Mouse (Mus musculus) intestine, embryonic 15.5 days (tissue): Measurements from ENCODE around the gene Actr5. TPM values are rescaled to one million over a fixed set of nuclear protein-coding genes. Genes with fewer than 3 reads are reported as not detected.

Experiments used
- ATAC-seq: fragments of 200-750 bp; cut with Nextera tagmentation; 2 replicates; pipeline ENCODE4 v1.8.0; 2017; ENCODE audit warnings: moderate TSS enrichment, moderate library complexity
- H3K27ac ChIP-seq: fragments of 300-500 bp; sonication (generic); 2 replicates; pipeline ENCODE4 v1.5.1; 2015; ENCODE audit warnings: mild to moderate bottlenecking, inconsistent platforms
- H3K27me3 ChIP-seq: fragments of 300-500 bp; sonication (generic); replicated peaks from 2 replicates; pipeline ENCODE4 v1.6.1; 2015; ENCODE audit warnings: inconsistent platforms
- H3K36me3 ChIP-seq: fragments of 300-500 bp; sonication (generic); 2 replicates; pipeline ENCODE4 v1.6.1; 2015; ENCODE audit warnings: inconsistent platforms
- H3K4me1 ChIP-seq: fragments of 300-500 bp; sonication (generic); replicated peaks from 2 replicates; pipeline ENCODE4 v1.6.1; 2015; ENCODE audit warnings: inconsistent platforms
- H3K4me2 ChIP-seq: fragments of 300-500 bp; sonication (generic); replicated peaks from 2 replicates; pipeline ENCODE4 v1.6.1; 2015; ENCODE audit warnings: mild to moderate bottlenecking, inconsistent platforms
- H3K4me3 ChIP-seq: fragments of 300-500 bp; sonication (generic); replicated peaks from 2 replicates; pipeline ENCODE4 v1.5.1; 2015; ENCODE audit warnings: inconsistent platforms
- H3K9ac ChIP-seq: fragments of 300-500 bp; sonication (generic); 2 replicates; pipeline ENCODE4 v1.6.1; 2015; ENCODE audit warnings: inconsistent platforms
- H3K9me3 ChIP-seq: fragments of 300-500 bp; sonication (generic); 2 replicates; pipeline ENCODE4 v1.6.1; 2016; ENCODE audit warnings: inconsistent platforms
- WGBS: fragments of 180-500 bp; shearing (Covaris S2); methylation state at CpG from one replicate; pipeline ENCODE4 v1.1.7; 2015; 5-methylcytosine and 5-hydroxymethylcytosine counted together
- polyA plus RNA-seq: library from polyadenylated mRNA; unstranded; fragments of >200 nt; fragmentation: Nextera tagmentation; extraction: Ambion mirVana; gene quantifications from 2 replicates; pipeline ENCODE4 v1.2.1, GENCODE M21; 2015

Actr5 gene
- polyA plus RNA-seq, 1 experiment from 2014 or later = 9.3 TPM

DNA sequence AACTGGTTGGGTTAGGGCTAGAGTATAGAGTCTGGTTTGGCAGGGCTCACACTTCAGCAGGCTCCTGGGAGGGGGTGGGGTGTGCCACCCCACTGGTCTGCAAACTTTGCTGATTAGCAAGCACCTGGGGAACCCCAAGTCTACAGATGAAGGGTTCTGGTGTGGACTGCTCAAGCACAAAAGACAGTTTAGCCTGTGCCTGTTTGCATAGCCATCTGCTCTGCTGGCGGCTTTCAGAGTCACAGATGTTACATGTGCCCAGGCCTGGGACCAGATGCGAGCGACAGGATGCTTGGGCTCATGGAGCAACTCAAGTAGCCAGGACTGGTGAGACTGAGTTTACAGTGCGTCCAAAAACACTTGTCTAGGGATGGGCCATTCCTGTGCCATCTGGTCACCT, 48.8 kb downstream of the Actr5 start:
- no peaks in the 10 kb centered on the region for H3K9me3 ChIP-seq
- H3K4me3 ChIP-seq = no peak overlapping the region
- 0 out of 2 replicates have a peak overlapping the region, but pooled peaks have one; percentile 6 for H3K27ac ChIP-seq
- peaks cover 19% of the 10 kb centered on the region for H3K27me3 ChIP-seq
- ATAC-seq = no peak
- no peaks in the 10 kb centered on the region for H3K36me3 ChIP-seq
- peaks cover 10% of the 10 kb centered on the region for H3K4me1 ChIP-seq
- WGBS = 59% methylated on average over 4 of the region's 4 CpGs
- H3K9ac ChIP-seq = no peak overlapping the region
- H3K4me2 ChIP-seq = no peak overlapping the region

DNA sequence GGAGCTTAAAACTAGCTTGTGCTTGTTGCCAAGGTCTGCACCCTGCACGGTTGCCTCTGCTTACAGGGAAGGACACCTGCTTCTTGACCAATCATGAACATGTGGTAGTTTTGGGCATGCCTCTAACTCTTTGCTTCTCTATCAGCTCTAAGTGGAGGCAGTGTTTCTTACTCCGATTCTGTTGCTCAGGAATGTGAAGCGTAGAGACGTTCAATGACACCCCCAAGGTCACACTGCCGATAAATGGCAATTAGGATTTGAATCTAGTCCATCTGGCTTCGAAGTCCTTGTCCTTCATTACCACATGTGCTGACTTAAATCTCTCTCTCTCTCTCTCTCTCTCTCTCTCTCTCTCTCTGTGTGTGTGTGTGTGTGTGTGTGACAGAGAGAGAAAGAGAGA, 49.4 kb downstream of the Actr5 start:
- no peak for ATAC-seq
- H3K36me3 ChIP-seq = no peaks in the 10 kb centered on the region
- 72% methylated on average over 6 of the region's 6 CpGs for WGBS
- peaks cover 13% of the 10 kb centered on the region for H3K27me3 ChIP-seq
- no peaks in the 10 kb centered on the region for H3K9me3 ChIP-seq
- H3K4me1 ChIP-seq = peaks cover 5% of the 10 kb centered on the region; the same call in 1 of the 2 replicates
- no peak overlapping the region for H3K4me3 ChIP-seq
- no peak overlapping the region for H3K9ac ChIP-seq
- no peak overlapping the region for H3K27ac ChIP-seq
- H3K4me2 ChIP-seq = no peak overlapping the region

DNA sequence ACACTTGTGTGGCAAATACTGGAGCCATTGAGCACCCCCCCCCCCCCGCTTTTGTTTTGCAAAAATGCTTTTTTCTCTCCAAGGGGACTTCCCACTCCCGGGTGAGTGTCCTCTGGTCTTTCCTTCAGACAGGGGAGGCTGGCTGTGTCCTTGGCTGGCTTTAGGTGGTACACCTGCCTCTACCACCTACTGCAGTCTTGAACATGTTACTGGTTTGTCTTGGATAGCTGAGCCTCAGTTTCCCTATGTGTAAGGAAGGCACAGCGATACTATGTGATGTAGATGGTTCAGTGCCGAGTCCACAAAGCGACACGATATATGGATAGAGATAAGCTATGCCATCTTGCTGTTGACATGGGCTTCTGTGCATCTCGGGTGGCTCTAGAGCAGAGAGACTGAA, 50.1 kb downstream of the Actr5 start:
- no peak for ATAC-seq
- H3K4me3 ChIP-seq = no peak overlapping the region
- WGBS = 83% methylated on average over 7 of the region's 7 CpGs
- no peak overlapping the region for H3K9ac ChIP-seq
- no peaks in the 10 kb centered on the region for H3K36me3 ChIP-seq
- no peak overlapping the region for H3K27ac ChIP-seq
- H3K4me1 ChIP-seq = no peaks in the 10 kb centered on the region
- H3K27me3 ChIP-seq = peaks cover 6% of the 10 kb centered on the region; the same call in 1 of the 2 replicates
- no peaks in the 10 kb centered on the region for H3K9me3 ChIP-seq
- H3K4me2 ChIP-seq = no peak overlapping the region

DNA sequence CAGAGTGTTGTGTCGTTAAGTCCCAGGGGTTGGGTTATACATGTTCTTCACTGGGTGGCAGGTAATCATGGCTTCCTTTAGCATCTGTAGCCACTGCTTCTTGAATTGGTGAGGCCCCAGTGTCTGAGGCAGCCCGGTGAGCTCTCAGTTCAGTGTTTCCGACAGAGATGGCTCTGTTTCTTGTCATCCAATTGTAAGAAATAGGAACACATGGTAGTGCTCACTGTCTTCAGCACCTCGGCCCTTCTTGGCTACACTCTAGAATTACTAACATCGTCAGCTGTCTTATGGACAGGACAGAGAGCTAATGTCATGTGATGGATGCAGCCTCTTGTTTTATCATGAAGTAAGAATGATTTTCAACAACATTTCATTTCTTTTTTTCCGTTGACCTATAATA, 50.5 kb downstream of the Actr5 start:
- H3K4me2 ChIP-seq = no peak overlapping the region
- H3K27me3 ChIP-seq = 0 out of 2 replicates have a peak, but pooled peaks cover 4% of the 10 kb centered on the region
- WGBS = 47% methylated on average over 6 of the region's 6 CpGs
- H3K9ac ChIP-seq = no peak overlapping the region
- H3K4me3 ChIP-seq = no peak overlapping the region
- no peak overlapping the region for H3K27ac ChIP-seq
- ATAC-seq = no peak
- no peaks in the 10 kb centered on the region for H3K36me3 ChIP-seq
- no peaks in the 10 kb centered on the region for H3K9me3 ChIP-seq
- no peaks in the 10 kb centered on the region for H3K4me1 ChIP-seq

DNA sequence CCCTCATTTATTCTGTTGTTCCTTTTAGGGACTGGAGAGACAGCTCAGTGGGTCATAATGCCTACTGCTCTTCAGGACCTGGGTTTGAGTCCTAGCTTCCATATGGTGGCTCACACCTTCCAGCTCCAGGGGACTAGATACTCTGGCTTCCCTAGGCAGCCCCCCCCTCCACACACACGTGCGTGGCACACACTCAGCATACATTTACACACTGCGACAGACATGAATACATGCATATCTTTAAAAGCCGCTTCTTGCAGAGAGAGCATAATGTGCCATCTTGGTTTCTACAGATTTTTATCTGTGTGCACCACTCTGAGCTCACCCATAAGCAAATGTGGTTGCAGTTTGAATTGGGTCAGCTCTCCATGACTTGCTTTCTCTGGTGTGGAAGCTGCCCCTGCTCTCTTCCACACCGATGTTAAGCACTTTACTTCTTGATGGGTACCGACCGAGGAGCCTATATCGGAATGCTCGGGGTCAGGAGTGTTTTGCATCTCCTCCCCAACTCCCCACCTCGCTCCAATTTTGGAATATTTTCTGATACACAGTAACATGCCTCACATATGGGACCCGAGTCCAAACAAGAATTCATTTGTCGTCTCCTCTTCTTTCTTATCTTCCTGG, 51.3 kb downstream of the Actr5 start:
- Histone ChIP-seq H3K4me3 (no peak overlapping the region), H3K9me3 (no peaks in the 10 kb centered on the region), H3K27ac (no peak overlapping the region), H3K4me2 (no peak overlapping the region), H3K27me3 (no peaks in the 10 kb centered on the region), H3K36me3 (no peaks in the 10 kb centered on the region), H3K4me1 (no peaks in the 10 kb centered on the region), H3K9ac (no peak overlapping the region)
- no peak for ATAC-seq
- WGBS = 86% methylated on average over 12 of the region's 12 CpGs

DNA sequence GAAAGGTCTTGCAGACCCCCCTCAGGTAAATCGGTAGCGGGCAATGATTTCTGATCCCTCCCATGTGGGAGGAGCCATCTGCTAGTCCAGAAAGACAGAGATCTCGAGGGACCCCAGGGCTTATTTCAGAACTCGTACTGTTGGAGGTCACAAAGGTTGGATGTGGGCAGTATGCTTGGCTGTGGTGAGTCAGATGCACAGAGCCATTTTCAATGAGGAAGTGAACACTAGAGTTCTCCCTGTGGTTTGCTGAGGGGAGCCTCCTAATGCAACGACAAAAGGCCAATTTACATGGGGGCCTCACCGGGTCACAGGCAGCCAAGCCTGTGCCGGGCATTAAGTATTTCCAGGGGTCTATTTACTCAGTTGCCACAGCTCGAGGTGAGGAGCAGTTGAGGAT, 53.3 kb downstream of the Actr5 start:
- 63% methylated on average over 8 of the region's 8 CpGs for WGBS
- Histone ChIP-seq H3K9ac (no peak overlapping the region), H3K27ac (no peak overlapping the region), H3K4me2 (no peak overlapping the region), H3K4me1 (no peaks in the 10 kb centered on the region), H3K4me3 (no peak overlapping the region), H3K9me3 (no peaks in the 10 kb centered on the region), H3K27me3 (no peaks in the 10 kb centered on the region), H3K36me3 (no peaks in the 10 kb centered on the region)
- no peak for ATAC-seq

DNA sequence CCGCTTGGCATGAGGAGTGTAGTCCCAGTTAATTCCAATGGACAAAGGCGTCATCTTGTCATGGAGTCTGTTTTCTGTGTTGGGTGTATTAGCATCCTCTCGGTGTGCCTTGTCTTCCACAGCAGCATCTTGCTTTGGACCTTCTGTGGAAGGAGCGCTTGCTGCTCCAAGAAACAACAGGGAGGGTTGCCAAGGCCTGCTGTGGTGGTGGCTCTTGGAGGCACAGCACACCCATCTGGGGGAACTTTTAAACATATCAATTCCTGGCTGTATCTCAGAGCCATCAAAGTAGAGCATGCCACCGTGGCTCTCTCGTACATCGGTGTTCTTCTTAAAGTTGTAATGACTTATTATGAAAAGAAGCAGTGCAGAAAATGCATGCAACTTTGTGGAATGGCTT, 54.4 kb downstream of the Actr5 start:
- Histone ChIP-seq H3K4me3 (no peak overlapping the region), H3K27ac (no peak overlapping the region), H3K36me3 (no peaks in the 10 kb centered on the region), H3K27me3 (no peaks in the 10 kb centered on the region), H3K9me3 (no peaks in the 10 kb centered on the region), H3K4me1 (no peaks in the 10 kb centered on the region), H3K4me2 (no peak overlapping the region), H3K9ac (no peak overlapping the region)
- ATAC-seq = no peak
- 95% methylated on average over 7 of the region's 7 CpGs for WGBS

DNA sequence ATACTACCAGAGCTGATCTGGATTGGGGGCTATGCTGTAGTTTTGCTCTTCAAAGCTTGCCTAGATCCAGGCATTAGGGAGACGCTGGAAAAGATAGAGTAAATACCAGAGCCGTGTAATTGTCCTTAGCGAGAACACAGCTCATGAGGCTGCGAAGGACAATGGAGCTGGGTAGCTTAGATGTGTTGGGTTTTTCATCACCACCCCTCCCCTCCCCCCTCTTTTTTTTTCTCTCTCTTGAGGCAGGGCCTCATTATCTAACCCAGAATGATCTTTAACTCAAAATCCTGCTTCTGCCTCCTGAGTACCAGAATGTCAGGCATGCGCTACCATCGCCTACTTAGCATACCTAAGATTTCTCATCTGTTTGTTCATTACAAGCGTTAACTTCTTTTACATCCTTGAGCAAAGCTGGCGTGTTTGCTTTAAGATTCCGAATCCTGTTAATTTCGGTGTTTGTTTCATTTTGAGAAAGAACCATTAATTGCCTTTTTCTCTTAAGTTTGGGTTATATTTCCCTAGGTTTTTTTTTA, 55.7 kb downstream of the Actr5 start:
- ATAC-seq = no peak
- no peak overlapping the region for H3K9ac ChIP-seq
- no peak overlapping the region for H3K27ac ChIP-seq
- no peaks in the 10 kb centered on the region for H3K36me3 ChIP-seq
- no peak overlapping the region for H3K4me3 ChIP-seq
- WGBS = 68% methylated on average over 10 of the region's 10 CpGs
- no peaks in the 10 kb centered on the region for H3K4me1 ChIP-seq
- no peaks in the 10 kb centered on the region for H3K9me3 ChIP-seq
- no peaks in the 10 kb centered on the region for H3K27me3 ChIP-seq
- H3K4me2 ChIP-seq = no peak overlapping the region

DNA sequence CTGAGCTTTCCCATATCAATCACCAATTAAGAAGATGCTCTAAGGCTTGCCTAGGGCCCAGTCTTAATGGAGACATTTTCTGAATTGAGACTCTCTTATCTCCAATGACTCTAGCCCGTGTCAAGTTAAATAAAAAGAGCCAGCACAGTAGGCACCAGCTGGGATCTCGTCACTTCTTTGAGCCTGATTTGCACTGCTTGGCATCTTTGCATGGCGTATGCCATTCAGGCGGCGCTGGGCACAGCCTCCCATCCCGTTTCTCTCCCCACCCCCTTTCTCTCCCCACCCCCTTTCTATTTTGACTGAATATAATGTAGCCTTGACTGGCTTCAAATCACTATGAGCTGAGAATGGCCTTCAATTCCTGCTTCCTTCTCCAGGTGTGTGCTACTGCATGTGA, 57.0 kb downstream of the Actr5 start:
- H3K4me3 ChIP-seq = no peak overlapping the region
- no peak for ATAC-seq
- H3K27ac ChIP-seq = no peak overlapping the region
- no peaks in the 10 kb centered on the region for H3K27me3 ChIP-seq
- H3K36me3 ChIP-seq = no peaks in the 10 kb centered on the region
- 78% methylated on average over 6 of the region's 6 CpGs for WGBS
- no peaks in the 10 kb centered on the region for H3K4me1 ChIP-seq
- H3K9ac ChIP-seq = no peak overlapping the region
- H3K9me3 ChIP-seq = no peaks in the 10 kb centered on the region
- H3K4me2 ChIP-seq = no peak overlapping the region

DNA sequence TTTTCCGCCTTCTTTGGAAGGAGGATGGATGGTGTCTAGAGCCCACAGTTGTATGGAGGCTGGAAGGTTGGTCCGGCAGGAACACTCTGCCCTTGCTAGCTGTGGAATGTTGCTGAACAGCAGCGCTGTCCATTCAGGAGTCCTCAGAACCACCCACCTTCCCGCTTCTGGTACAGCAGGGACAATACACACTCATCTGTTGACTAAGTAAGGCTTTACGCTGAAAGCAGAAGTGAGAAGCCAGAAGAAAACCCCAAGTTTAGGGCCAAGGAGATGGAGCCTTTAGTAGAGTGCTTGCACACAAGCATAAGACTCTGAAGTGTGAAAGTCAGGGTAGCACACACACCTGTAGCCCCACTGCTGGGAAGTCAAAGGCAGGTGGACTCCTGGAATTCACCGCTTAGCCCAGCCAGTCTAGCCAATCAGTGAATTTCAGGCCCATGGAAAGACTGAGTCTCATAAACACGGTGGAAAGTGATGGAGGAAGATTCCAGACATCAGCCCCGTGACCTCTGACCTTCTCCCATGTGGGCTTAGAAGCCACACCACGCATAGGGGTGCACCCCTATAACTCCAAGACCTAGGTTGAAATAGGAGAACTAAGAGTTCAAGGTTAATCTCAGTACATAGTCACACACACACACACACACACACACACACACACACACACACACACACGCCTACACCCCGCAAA, 57.8 kb downstream of the Actr5 start:
- H3K9me3 ChIP-seq = no peaks in the 10 kb centered on the region
- H3K4me1 ChIP-seq = no peaks in the 10 kb centered on the region
- no peak overlapping the region for H3K4me3 ChIP-seq
- H3K4me2 ChIP-seq = no peak overlapping the region
- 57% methylated on average over 11 of the region's 11 CpGs for WGBS
- no peak for ATAC-seq
- H3K27ac ChIP-seq = no peak overlapping the region
- H3K27me3 ChIP-seq = no peaks in the 10 kb centered on the region
- no peaks in the 10 kb centered on the region for H3K36me3 ChIP-seq
- H3K9ac ChIP-seq = no peak overlapping the region

DNA sequence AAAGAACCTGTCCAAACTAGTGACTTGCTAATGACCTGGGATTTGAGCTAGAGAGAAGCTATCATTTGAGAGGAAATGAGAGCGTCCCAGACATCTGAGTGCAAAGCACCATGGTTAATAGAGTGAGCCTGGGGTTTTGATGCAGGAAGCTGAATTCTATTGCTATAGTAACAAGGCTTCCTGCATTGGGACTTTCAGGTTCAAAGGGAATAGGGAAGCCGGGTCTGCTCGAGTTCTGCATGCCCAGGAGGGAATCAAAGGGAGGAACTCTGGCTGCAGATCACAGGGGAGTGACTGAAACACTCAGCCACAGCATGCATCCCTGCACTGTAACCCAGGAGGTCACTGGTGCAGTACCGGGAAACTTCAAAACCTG, 58.3 kb downstream of the Actr5 start:
- Histone ChIP-seq H3K4me2 (no peak overlapping the region), H3K9me3 (no peaks in the 10 kb centered on the region), H3K4me1 (no peaks in the 10 kb centered on the region), H3K36me3 (no peaks in the 10 kb centered on the region), H3K27me3 (no peaks in the 10 kb centered on the region), H3K4me3 (no peak overlapping the region), H3K27ac (no peak overlapping the region), H3K9ac (no peak overlapping the region)
- no peak for ATAC-seq
- 28% methylated on average over 4 of the region's 4 CpGs for WGBS

DNA sequence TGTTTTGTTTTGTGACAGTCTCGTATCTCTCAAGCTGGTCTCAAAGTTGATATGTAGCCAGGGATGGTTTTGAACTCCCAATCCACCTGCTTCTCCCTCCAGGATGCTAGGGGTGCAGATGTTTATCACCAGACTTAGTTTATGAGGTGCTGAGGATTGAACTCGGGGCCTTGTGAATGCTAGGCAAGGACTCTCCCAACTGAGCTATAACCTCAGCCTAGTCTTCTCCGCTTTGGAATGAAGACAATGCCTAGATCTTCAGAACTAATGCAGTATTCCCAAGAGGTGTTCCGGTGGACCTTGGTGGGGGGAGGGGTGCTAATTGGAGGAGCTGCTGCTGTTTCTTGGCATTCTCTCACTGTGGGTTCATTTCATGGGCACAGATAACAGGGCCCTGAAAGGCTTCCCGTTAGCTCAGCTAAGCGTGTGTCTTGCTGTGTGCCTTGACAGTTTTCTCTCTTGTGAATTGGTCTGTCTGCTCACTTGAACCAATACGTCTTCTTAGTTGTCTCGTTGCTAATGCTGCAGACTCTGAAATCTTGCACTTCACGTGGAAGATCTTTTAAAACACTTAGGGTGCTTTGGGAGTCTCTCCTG, 59.7 kb downstream of the Actr5 start:
- Histone ChIP-seq H3K4me3 (no peak overlapping the region), H3K4me1 (no peaks in the 10 kb centered on the region), H3K9me3 (no peaks in the 10 kb centered on the region), H3K27me3 (no peaks in the 10 kb centered on the region), H3K27ac (no peak overlapping the region), H3K4me2 (no peak overlapping the region), H3K9ac (no peak overlapping the region), H3K36me3 (no peaks in the 10 kb centered on the region)
- ATAC-seq = no peak
- 64% methylated on average over 9 of the region's 9 CpGs for WGBS

DNA sequence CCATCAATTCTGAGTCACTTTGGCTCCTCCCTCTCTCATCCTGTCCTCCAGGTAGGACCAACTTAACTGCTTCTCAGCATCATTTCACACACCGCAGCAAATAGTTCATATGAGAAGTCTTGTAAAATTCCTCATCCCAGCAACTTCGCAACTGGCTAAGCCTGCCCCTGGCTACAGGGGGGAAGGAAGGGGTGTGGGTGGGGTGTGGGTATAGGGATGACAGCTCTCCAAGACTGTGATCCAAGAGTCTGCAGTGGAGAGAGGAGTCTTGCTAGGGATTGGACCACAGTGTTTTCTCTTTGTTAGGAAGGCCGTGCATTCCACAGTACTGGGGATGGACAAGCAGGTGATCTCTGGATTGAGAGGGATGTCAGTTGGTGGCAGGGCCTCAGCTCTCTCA, 60.2 kb downstream of the Actr5 start:
- H3K9me3 ChIP-seq = no peaks in the 10 kb centered on the region
- H3K9ac ChIP-seq = no peak overlapping the region
- 81% methylated on average over 3 of the region's 3 CpGs for WGBS
- H3K27me3 ChIP-seq = no peaks in the 10 kb centered on the region
- ATAC-seq = no peak
- H3K27ac ChIP-seq = no peak overlapping the region
- no peaks in the 10 kb centered on the region for H3K36me3 ChIP-seq
- no peaks in the 10 kb centered on the region for H3K4me1 ChIP-seq
- H3K4me2 ChIP-seq = no peak overlapping the region
- no peak overlapping the region for H3K4me3 ChIP-seq
